Mouse (Mus musculus) megakaryocyte-erythroid progenitor cell, adult 5-6 weeks (primary cell): Measurements from ENCODE around the gene Rbm44. TPM values are rescaled to one million over a fixed set of nuclear protein-coding genes. Genes with fewer than 3 reads are reported as not detected.

Experiments
- ATAC-seq: replicated peaks from 2 replicates; pipeline ENCODE4 v1.8.0; 2016; ENCODE audit warnings: mild to moderate bottlenecking, inconsistent platforms; ENCODE audit not compliant: severe bottlenecking, poor library complexity, low FRiP score, low TSS enrichment
- total RNA-seq, 2 experiments: library from RNA; stranded (forward) in 1 of 2; stranded (reverse) in 1 of 2; fragments of 200-1000, 215-1000 nt in 1 of 2; fragments of >200 nt in 1 of 2; fragmentation: Nextera tagmentation in 1 of 2; gene quantifications; 2 replicates each; pipeline ENCODE4 v1.2.3; 2014 to 2017

Gene Rbm44
- total RNA-seq, 2 experiments from 2014 or later, result 9.0 to 11.7 TPM

- ATAC-seq, result no peak
These were observed 61.4 kb downstream of the Rbm44 start for GRCm38 (mm10) chr1:91206336-91206735.

DNA sequence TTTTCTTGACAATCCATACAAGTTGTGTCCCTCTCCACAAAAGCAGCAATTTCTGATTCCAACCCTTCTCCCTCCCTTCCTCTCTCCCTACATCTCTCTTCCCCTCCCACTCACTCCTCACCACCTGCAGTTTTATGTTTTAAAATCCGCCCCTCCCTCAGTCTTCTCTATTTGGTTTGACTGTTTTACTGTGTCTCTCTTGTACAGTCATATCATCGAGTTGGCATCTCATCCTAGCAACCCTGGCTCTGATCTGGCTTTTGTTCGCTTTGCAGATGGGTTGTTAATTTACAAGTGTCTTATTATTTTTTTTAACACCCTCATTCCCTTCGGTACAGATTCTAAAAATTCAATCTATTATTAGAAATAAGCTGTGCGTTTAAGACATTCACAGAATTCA, 62.0 kb downstream of the Rbm44 start:
- ATAC-seq, result no peak

- no peak for ATAC-seq
These were observed 62.6 kb downstream of the Rbm44 start for GRCm38 (mm10) chr1:91207334-91208074.

- ATAC-seq, result no peak
These were observed 64.5 kb downstream of the Rbm44 start for GRCm38 (mm10) chr1:91209343-91209742.

DNA sequence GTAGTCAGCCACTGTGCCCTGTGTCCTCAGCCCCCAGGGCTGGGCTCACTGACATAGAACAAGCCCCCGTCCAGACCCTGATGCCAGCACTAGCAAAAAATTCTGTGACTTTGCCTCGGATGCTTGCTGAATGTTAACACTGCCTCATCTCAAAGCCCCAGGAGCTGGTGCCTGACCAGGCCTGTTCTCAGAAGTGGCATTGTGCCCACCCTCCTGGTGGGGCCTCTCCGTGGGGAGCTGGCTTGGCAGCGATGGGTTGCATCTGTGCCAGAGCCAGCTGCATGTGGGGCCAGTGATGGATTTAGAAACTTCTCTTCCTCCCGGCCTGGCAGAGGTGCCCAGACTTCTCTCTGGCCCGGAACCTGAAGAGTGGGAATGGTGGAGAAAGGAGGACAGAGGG, 64.9 kb downstream of the Rbm44 start:
- ATAC-seq, result no peak

GRCm38 (mm10) chr1:91211099-91211498, 66.2 kb downstream of the Rbm44 start:
- ATAC-seq, result peak; percentile 81

GRCm38 (mm10) chr1:91211591-91212008, 66.7 kb downstream of the Rbm44 start:
- no peak for ATAC-seq

DNA sequence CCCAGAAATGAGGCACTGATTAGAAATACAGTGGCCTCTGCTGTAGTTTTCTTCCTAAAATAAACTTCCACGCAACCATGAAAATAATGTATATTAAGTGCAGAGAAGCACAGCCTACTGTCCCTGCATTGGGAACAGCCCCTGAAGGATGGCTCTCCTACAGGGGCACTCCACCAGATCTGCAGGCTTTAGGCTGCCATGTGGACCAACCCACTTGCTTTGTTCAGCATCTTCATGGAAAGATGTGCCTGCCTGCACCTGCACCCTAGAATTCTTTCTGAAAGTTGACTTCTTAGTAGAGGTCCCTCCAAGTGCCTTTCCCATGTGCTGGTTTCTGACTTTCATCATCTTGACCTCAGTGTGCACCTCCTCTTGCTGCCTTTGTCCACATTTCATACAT, 70.4 kb downstream of the Rbm44 start:
- no peak for ATAC-seq

DNA sequence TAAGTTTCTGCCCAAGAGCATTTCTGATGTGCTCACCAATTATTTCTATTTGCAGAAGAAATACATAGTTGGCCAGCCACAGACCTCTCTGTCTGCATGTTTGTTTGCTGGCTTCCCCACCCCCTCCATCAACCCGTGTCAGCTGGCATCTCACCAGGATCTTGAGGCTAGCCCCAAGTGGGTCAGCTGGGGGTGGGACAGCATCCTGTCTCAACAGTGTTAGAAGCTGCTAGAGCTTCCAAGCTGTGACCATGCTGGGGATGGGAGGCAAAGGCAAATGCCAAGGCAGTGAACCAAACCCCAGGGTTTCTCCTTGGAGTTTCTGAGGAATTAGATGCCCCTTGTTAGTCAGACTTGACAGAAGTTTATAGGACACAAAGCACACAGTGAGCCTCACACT, 71.1 kb downstream of the Rbm44 start:
- no peak for ATAC-seq

GRCm38 (mm10) chr1:91216504-91217267, 71.8 kb downstream of the Rbm44 start:
- peak; percentile 28; the same call in 1 of the 2 replicates for ATAC-seq

DNA sequence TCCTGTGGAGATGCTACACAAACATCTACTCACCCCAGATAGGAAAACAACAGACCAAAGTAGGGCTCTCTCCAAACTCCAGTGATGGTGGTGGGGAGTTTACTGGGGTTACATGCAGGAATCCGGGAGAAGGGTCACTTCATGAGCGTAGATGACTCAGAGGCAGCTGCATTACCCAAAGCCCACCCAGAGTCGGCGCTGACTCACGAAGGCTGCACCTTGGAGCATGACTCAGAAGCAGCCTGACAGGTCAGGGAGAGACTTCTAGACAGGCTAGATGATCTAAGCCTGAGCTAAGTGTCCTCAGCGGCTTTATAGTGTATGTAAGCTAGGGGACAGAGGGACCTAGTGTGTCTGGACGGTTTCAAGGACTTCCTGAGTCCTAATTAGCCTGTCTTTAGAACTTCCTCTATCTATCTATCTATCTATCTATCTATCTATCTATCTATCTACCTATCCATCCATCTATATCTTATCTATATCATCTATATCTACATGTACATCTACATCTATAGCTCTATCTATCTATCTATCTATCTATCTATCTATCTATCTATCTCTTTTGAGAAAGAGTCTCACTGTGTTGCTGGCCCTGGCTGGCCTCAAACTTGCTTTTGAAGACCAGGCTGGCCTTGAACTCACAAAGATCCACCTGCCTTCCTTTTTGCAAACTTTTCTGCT, 74.9 kb downstream of the Rbm44 start:
- no peak for ATAC-seq

DNA sequence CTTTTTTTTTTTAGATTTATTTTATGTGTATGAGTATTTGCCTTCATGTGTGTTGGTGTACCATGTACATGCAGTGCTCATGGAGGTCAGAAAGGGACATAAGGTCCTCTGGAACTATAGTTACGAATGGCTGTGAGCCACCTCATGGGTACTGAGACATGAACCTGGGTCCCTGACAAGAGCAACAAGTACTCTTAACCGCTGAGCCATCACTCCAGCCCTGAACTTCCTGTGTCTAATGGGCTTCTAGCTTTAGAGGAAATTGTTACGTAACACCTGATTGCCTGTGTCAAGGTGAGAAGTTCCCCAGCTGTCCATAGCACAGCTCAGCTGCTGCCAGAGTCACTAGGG, 75.4 kb downstream of the Rbm44 start:
- no peak for ATAC-seq

Other genes with a start within 250 kb of the Rbm44 start
- not detected in 2 replicates for gene Mlph, start 230.0 kb upstream of the Rbm44 start, total RNA-seq (2014; fragmentation: Nextera tagmentation)
- 0.11 TPM in 1 of 2 replicates, not detected in the other for gene Mlph, start 230.0 kb upstream of the Rbm44 start, total RNA-seq (2017)
- gene Prlh, start 192.0 kb upstream of the Rbm44 start, total RNA-seq (2014; fragmentation: Nextera tagmentation), result not detected in 2 replicates
- gene Prlh, start 192.0 kb upstream of the Rbm44 start, total RNA-seq (2017), result not detected in 2 replicates
- gene Rab17, start 175.4 kb upstream of the Rbm44 start, total RNA-seq (2014; fragmentation: Nextera tagmentation), result 0.69 TPM in 1 of 2 replicates, not detected in the other
- gene Rab17, start 175.4 kb upstream of the Rbm44 start, total RNA-seq (2017), result 0.47 and 1.1 TPM in 2 replicates
- 29.4 and 35.8 TPM in 2 replicates for gene Lrrfip1, start 146.4 kb upstream of the Rbm44 start, total RNA-seq (2014; fragmentation: Nextera tagmentation)
- 42.4 and 70.7 TPM in 2 replicates for gene Lrrfip1, start 146.4 kb upstream of the Rbm44 start, total RNA-seq (2017)
- gene Ramp1, start 34.7 kb downstream of the Rbm44 start, total RNA-seq (2014; fragmentation: Nextera tagmentation), result 18.7 and 24.7 TPM in 2 replicates
- 28.4 and 48.3 TPM in 2 replicates for gene Ramp1, start 34.7 kb downstream of the Rbm44 start, total RNA-seq (2017)
- gene Ube2f, start 105.2 kb downstream of the Rbm44 start, total RNA-seq (2014; fragmentation: Nextera tagmentation), result 69.5 and 73.1 TPM in 2 replicates
- 44.1 and 62.4 TPM in 2 replicates for gene Ube2f, start 105.2 kb downstream of the Rbm44 start, total RNA-seq (2017)
- 64.1 and 65.3 TPM in 2 replicates for gene Scly, start 153.2 kb downstream of the Rbm44 start, total RNA-seq (2014; fragmentation: Nextera tagmentation)
- gene Scly, start 153.2 kb downstream of the Rbm44 start, total RNA-seq (2017), result 31.7 and 40.4 TPM in 2 replicates
- 0.26 and 0.37 TPM in 2 replicates for gene Espnl, start 177.0 kb downstream of the Rbm44 start, total RNA-seq (2014; fragmentation: Nextera tagmentation)
- 0.15 TPM in 1 of 2 replicates, not detected in the other for gene Espnl, start 177.0 kb downstream of the Rbm44 start, total RNA-seq (2017)
- gene Klhl30, start 205.9 kb downstream of the Rbm44 start, total RNA-seq (2014; fragmentation: Nextera tagmentation), result 0.20 TPM in 1 of 2 replicates, not detected in the other
- gene Klhl30, start 205.9 kb downstream of the Rbm44 start, total RNA-seq (2017), result not detected in 2 replicates
- gene Erfe, start 221.3 kb downstream of the Rbm44 start, total RNA-seq (2014; fragmentation: Nextera tagmentation), result 2.0 and 2.3 TPM in 2 replicates
- 0.04 and 0.42 TPM in 2 replicates for gene Erfe, start 221.3 kb downstream of the Rbm44 start, total RNA-seq (2017)